In genomic region chr8:123252925-123253324, GRCm38 (mm10) we compare ENCODE assay signal across 8 mouse cellular contexts. TPM values are rescaled to one million over a fixed set of nuclear protein-coding genes. Genes with fewer than 3 reads are reported as not detected.
DNase-seq lines count a peak whose midpoint lies in the region; ATAC-seq and TF ChIP-seq lines count a peak whose summit lies in the region.

No protein-coding gene starts in this region.

- TF ChIP-seq POLR2A in CH12.LX (IDR thresholded peaks at IDR 0.05; ENCODE audit: low read depth, low read length) = no peak

- dilution Hi-C loops in CH12.LX (cut with MboI; ENCODE audit: extremely low pct_ligation_motif_present, extremely low pct_unique_long_range_greater_than_20kb, low sequenced_read_pairs) = no loop called here

- H3K79me2 ChIP-seq in CH12.LX (replicated peaks; ENCODE audit: control insufficient read depth, extremely low read depth, insufficient read depth, poor library complexity, severe bottlenecking) = no peaks in the 10 kb centered on the region

- H3K27ac ChIP-seq in heart, embryonic 10.5 days = no peak overlapping the region
- H3K27ac ChIP-seq in CH12.LX (ENCODE audit: insufficient read depth, low read depth) = no peak overlapping the region
- no peak overlapping the region for H3K27ac ChIP-seq in forebrain, postnatal 0 days (ENCODE audit: low read depth, low read length)
- no peak overlapping the region for H3K27ac ChIP-seq in liver, postnatal 0 days (ENCODE audit: low read depth)

- no peak for TF ChIP-seq EP300 in CH12.LX (IDR thresholded peaks at IDR 0.05; ENCODE audit: low read length)
- TF ChIP-seq EP300 in liver, postnatal 0 days (IDR thresholded peaks at IDR 0.05; ENCODE audit: low read depth) = no peak

- H3K27me3 ChIP-seq in heart, embryonic 10.5 days (ENCODE audit: insufficient read depth, poor library complexity, severe bottlenecking) = no peaks in the 10 kb centered on the region
- no peaks in the 10 kb centered on the region for H3K27me3 ChIP-seq in CH12.LX (replicated peaks)
- H3K27me3 ChIP-seq in forebrain, postnatal 0 days (ENCODE audit: insufficient read depth, low read length) = no peaks in the 10 kb centered on the region
- H3K27me3 ChIP-seq in liver, postnatal 0 days (ENCODE audit: insufficient read depth, low read length) = no peaks in the 10 kb centered on the region

- H3K36me3 ChIP-seq in heart, embryonic 10.5 days = peaks cover 64% of the 10 kb centered on the region
- peaks cover 33 to 57% of the 10 kb centered on the region in 2 experiments for H3K36me3 ChIP-seq in CH12.LX (replicated peaks in 1 of 2; ENCODE audit: control insufficient read depth in 1 of 2, insufficient read depth in 1 of 2, low read length in 1 of 2)
- peaks cover 50% of the 10 kb centered on the region for H3K36me3 ChIP-seq in forebrain, postnatal 0 days (ENCODE audit: insufficient read depth)
- H3K36me3 ChIP-seq in liver, postnatal 0 days (replicated peaks; ENCODE audit: insufficient read depth, low read length) = peaks cover 38% of the 10 kb centered on the region

- H3K4me3 ChIP-seq in heart, embryonic 10.5 days = peak overlapping the region; percentile 97
- peak overlapping the region; percentile 73 to 89 (median 87) for H3K4me3 ChIP-seq in CH12.LX (replicated peaks in 1 of 3; ENCODE audit: low read depth in 2 of 3, low read length in 2 of 3, poor library complexity in 1 of 3)
- H3K4me3 ChIP-seq in forebrain, postnatal 0 days (ENCODE audit: low read depth, low read length) = peak overlapping the region; percentile 95
- peak overlapping the region; percentile 90 for H3K4me3 ChIP-seq in liver, postnatal 0 days (ENCODE audit: low read depth, low read length)

- peak overlapping the region; percentile 92 for H3K4me2 ChIP-seq in CH12.LX (ENCODE audit: insufficient read depth, low read depth, poor library complexity, severe bottlenecking)
- H3K4me2 ChIP-seq in forebrain, postnatal 0 days (ENCODE audit: low read depth) = peak overlapping the region; percentile 88
- peak overlapping the region; percentile 77 for H3K4me2 ChIP-seq in liver, postnatal 0 days (ENCODE audit: low read depth, low read length)

- in situ Hi-C loops in CH12.LX (cut with MboI; ENCODE audit: low pct_ligation_motif_present, low pct_unique_long_range_greater_than_20kb, low sequenced_read_pairs) = no loop called here

- ATAC-seq in forebrain, postnatal 0 days = no peak
- ATAC-seq in liver, postnatal 0 days = no peak

- H3K9ac ChIP-seq in CH12.LX (ENCODE audit: insufficient read depth, low read depth) = peak overlapping the region; percentile 88; the same call in 1 of the 2 replicates
- peak overlapping the region; percentile 85 for H3K9ac ChIP-seq in forebrain, postnatal 0 days
- H3K9ac ChIP-seq in liver, postnatal 0 days (replicated peaks) = peak overlapping the region; percentile 93; the same call in 1 of the 2 replicates

- no peak for TF ChIP-seq CTCF in CH12.LX (conservative IDR thresholded peaks at IDR 0.05 in 1 of 2, IDR thresholded peaks at IDR 0.05 in 1 of 2; ENCODE audit: low read depth in 2 of 2, low read length in 2 of 2)
- TF ChIP-seq CTCF in forebrain, postnatal 0 days (IDR thresholded peaks at IDR 0.05; ENCODE audit: low read depth) = no peak
- no peak for TF ChIP-seq CTCF in liver, postnatal 0 days (IDR thresholded peaks at IDR 0.05; ENCODE audit: low read depth)

- no peak for DNase-seq in heart, embryonic 10.5 days (ENCODE audit: low spot score)
- DNase-seq in heart, adult 11 months = no peak
- DNase-seq in CH12.LX (ENCODE audit: extremely low read depth) = no peak
- no peak for DNase-seq in forebrain, postnatal 0 days
- no peak for DNase-seq in liver, postnatal 0 days
- no peak for DNase-seq in adrenal gland, adult 2 months
- DNase-seq in retina, embryonic 14.5 days (ENCODE audit: low spot score) = no peak
- DNase-seq in right cerebral cortex, postnatal 36 days (ENCODE audit: low spot score in 2 of 2) = no peak

- 54% methylated on average over 4 of the region's 4 CpGs for WGBS in heart, embryonic 10.5 days
- 54% methylated on average over 4 of the region's 4 CpGs for WGBS in forebrain, postnatal 0 days
- 52% methylated on average over 4 of the region's 4 CpGs for WGBS in liver, postnatal 0 days (ENCODE audit: insufficient replicate concordance)

- H3K4me1 ChIP-seq in heart, embryonic 10.5 days = peaks cover 37% of the 10 kb centered on the region
- H3K4me1 ChIP-seq in CH12.LX (ENCODE audit: control insufficient read depth in 1 of 2, insufficient read depth in 2 of 2) = peaks cover 13 to 52% of the 10 kb centered on the region in 2 experiments
- H3K4me1 ChIP-seq in forebrain, postnatal 0 days (ENCODE audit: insufficient read depth) = peaks cover 10% of the 10 kb centered on the region
- H3K4me1 ChIP-seq in liver, postnatal 0 days (ENCODE audit: insufficient read depth) = peaks cover 18% of the 10 kb centered on the region

- no peak for TF ChIP-seq RAD21 in CH12.LX (IDR thresholded peaks at IDR 0.05; ENCODE audit: low read depth, low read length)

- no peaks in the 10 kb centered on the region for H3K9me3 ChIP-seq in heart, embryonic 10.5 days
- no peaks in the 10 kb centered on the region for H3K9me3 ChIP-seq in CH12.LX (replicated peaks; ENCODE audit: low read length)
- no peaks in the 10 kb centered on the region for H3K9me3 ChIP-seq in forebrain, postnatal 0 days (ENCODE audit: low read length)
- no peaks in the 10 kb centered on the region for H3K9me3 ChIP-seq in liver, postnatal 0 days (ENCODE audit: low read length)

TF ChIP-seq in CH12.LX, 34 proteins besides CTCF, POLR2A, EP300 and RAD21:
- TF ChIP-seq IRF4 (IDR thresholded peaks at IDR 0.05; ENCODE audit: low read depth, low read length) = no peak
- TF ChIP-seq ELF1 (IDR thresholded peaks at IDR 0.05; ENCODE audit: low read depth, low read length) = peak; percentile 41; the same call in 1 of the 2 replicates
- TF ChIP-seq MAFK (IDR thresholded peaks at IDR 0.05; ENCODE audit: insufficient replicate concordance, low read length) = no peak
- no peak for TF ChIP-seq ZC3H11A (IDR thresholded peaks at IDR 0.05; ENCODE audit: low read depth, low read length)
- no peak for TF ChIP-seq HCFC1 (IDR thresholded peaks at IDR 0.05; ENCODE audit: low read depth, low read length)

RNA-seq across cellular contexts. Expression of gene Zfp276, which starts 1.1 kb away (rescaled TPM):
- 17.8 and 21.4 TPM in 2 replicates for polyA plus RNA-seq in heart, embryonic 10.5 days (2016; fragmentation: Nextera tagmentation; extraction: Ambion mirVana)
- 9.6 and 10.2 TPM in 2 replicates for total RNA-seq in CH12.LX (2012; rRNA removed)
- 5.5 and 5.9 TPM in 2 replicates for total RNA-seq in CH12.LX (2014; rRNA removed)
- 8.7 and 9.2 TPM in 2 replicates for polyA plus RNA-seq in CH12.LX (2012; ENCODE audit: insufficient read length, low read depth)
- 31.9 and 37.3 TPM in 2 replicates for total RNA-seq in forebrain, postnatal 0 days (2014; rRNA removed)
- 10.1 and 14.8 TPM in 2 replicates for polyA plus RNA-seq in forebrain, postnatal 0 days (2015; fragmentation: Nextera tagmentation; extraction: Ambion mirVana)
- polyA plus RNA-seq in liver, postnatal 0 days (2015; fragmentation: Nextera tagmentation; extraction: Ambion mirVana) = 4.9 and 5.5 TPM in 2 replicates
- 10 to 100 TPM; 19.8 to 21.5 TPM for total RNA-seq in adrenal gland, adult 2 months (2021)
- polyA plus RNA-seq in adrenal gland, adult 2 months (2012; rRNA removed) = 45.0 and 45.6 TPM in 2 replicates

RNA-seq across cellular contexts. Expression of gene Vps9d1, which starts 1.2 kb away (rescaled TPM):
- polyA plus RNA-seq in heart, embryonic 10.5 days (2016; fragmentation: Nextera tagmentation; extraction: Ambion mirVana) = 19.7 and 20.6 TPM in 2 replicates
- total RNA-seq in CH12.LX (2012; rRNA removed) = 5.2 and 5.5 TPM in 2 replicates
- total RNA-seq in CH12.LX (2014; rRNA removed) = 2.8 and 3.1 TPM in 2 replicates
- 6.3 and 9.7 TPM in 2 replicates for polyA plus RNA-seq in CH12.LX (2012; ENCODE audit: insufficient read length, low read depth)
- total RNA-seq in forebrain, postnatal 0 days (2014; rRNA removed) = 54.4 and 94.6 TPM in 2 replicates
- 44.8 and 54.3 TPM in 2 replicates for polyA plus RNA-seq in forebrain, postnatal 0 days (2015; fragmentation: Nextera tagmentation; extraction: Ambion mirVana)
- polyA plus RNA-seq in liver, postnatal 0 days (2015; fragmentation: Nextera tagmentation; extraction: Ambion mirVana) = 3.9 and 4.5 TPM in 2 replicates
- total RNA-seq in adrenal gland, adult 2 months (2021) = 10 to 100 TPM; 29.4 to 34.0 TPM
- polyA plus RNA-seq in adrenal gland, adult 2 months (2012; rRNA removed) = 161 and 188 TPM in 2 replicates

RNA-seq across cellular contexts. Expression of gene Spata2l, which starts 16.9 kb away (rescaled TPM):
- 2.2 and 2.6 TPM in 2 replicates for polyA plus RNA-seq in heart, embryonic 10.5 days (2016; fragmentation: Nextera tagmentation; extraction: Ambion mirVana)
- 2.1 and 2.3 TPM in 2 replicates for total RNA-seq in CH12.LX (2012; rRNA removed)
- 0.63 and 0.95 TPM in 2 replicates for total RNA-seq in CH12.LX (2014; rRNA removed)
- polyA plus RNA-seq in CH12.LX (2012; ENCODE audit: insufficient read length, low read depth) = 1.4 and 1.9 TPM in 2 replicates
- total RNA-seq in forebrain, postnatal 0 days (2014; rRNA removed) = 10.2 and 12.2 TPM in 2 replicates
- 11.3 and 14.8 TPM in 2 replicates for polyA plus RNA-seq in forebrain, postnatal 0 days (2015; fragmentation: Nextera tagmentation; extraction: Ambion mirVana)
- 4.2 and 6.6 TPM in 2 replicates for polyA plus RNA-seq in liver, postnatal 0 days (2015; fragmentation: Nextera tagmentation; extraction: Ambion mirVana)
- total RNA-seq in adrenal gland, adult 2 months (2021) = 10 to 100 TPM; 12.3 to 15.6 TPM
- 37.1 and 62.5 TPM in 2 replicates for polyA plus RNA-seq in adrenal gland, adult 2 months (2012; rRNA removed)

RNA-seq across cellular contexts. Expression of gene Cdk10, which starts 28.3 kb away (rescaled TPM):
- 27.0 and 31.2 TPM in 2 replicates for polyA plus RNA-seq in heart, embryonic 10.5 days (2016; fragmentation: Nextera tagmentation; extraction: Ambion mirVana)
- total RNA-seq in CH12.LX (2012; rRNA removed) (33.7 and 35.7 TPM in 2 replicates), CH12.LX (2014; rRNA removed) (24.8 and 28.6 TPM in 2 replicates)
- 33.9 and 38.0 TPM in 2 replicates for polyA plus RNA-seq in CH12.LX (2012; ENCODE audit: insufficient read length, low read depth)
- 71.7 and 93.2 TPM in 2 replicates for total RNA-seq in forebrain, postnatal 0 days (2014; rRNA removed)
- polyA plus RNA-seq in forebrain, postnatal 0 days (2015; fragmentation: Nextera tagmentation; extraction: Ambion mirVana) = 48.7 and 54.3 TPM in 2 replicates
- polyA plus RNA-seq in liver, postnatal 0 days (2015; fragmentation: Nextera tagmentation; extraction: Ambion mirVana) = 8.7 TPM in 2 replicates
- 10 to 100 TPM; 51.0 to 53.6 TPM for total RNA-seq in adrenal gland, adult 2 months (2021)
- polyA plus RNA-seq in adrenal gland, adult 2 months (2012; rRNA removed) = 63.8 and 67.8 TPM in 2 replicates

RNA-seq across cellular contexts. Expression of gene Spata33, which starts 40.3 kb away (rescaled TPM):
- 3.5 and 3.6 TPM in 2 replicates for polyA plus RNA-seq in heart, embryonic 10.5 days (2016; fragmentation: Nextera tagmentation; extraction: Ambion mirVana)
- total RNA-seq in CH12.LX (2012; rRNA removed) (0.38 and 0.46 TPM in 2 replicates), CH12.LX (2014; rRNA removed) (0.35 and 0.36 TPM in 2 replicates)
- polyA plus RNA-seq in CH12.LX (2012; ENCODE audit: insufficient read length, low read depth) = 0.41 and 0.44 TPM in 2 replicates
- 6.3 and 7.8 TPM in 2 replicates for total RNA-seq in forebrain, postnatal 0 days (2014; rRNA removed)
- 7.6 and 8.2 TPM in 2 replicates for polyA plus RNA-seq in forebrain, postnatal 0 days (2015; fragmentation: Nextera tagmentation; extraction: Ambion mirVana)
- polyA plus RNA-seq in liver, postnatal 0 days (2015; fragmentation: Nextera tagmentation; extraction: Ambion mirVana) = 0.32 and 0.66 TPM in 2 replicates
- 1 to 10 TPM; 1.0 to 6.9 TPM for total RNA-seq in adrenal gland, adult 2 months (2021)
- 0.70 and 0.71 TPM in 2 replicates for polyA plus RNA-seq in adrenal gland, adult 2 months (2012; rRNA removed)
